Mouse (Mus musculus) right cerebral cortex, postnatal 10 days (tissue): ENCODE measurements around the gene Mettl3.
A peak's percentile ranks its signal among the peaks of the same experiment; 100 is the strongest.

Source experiments
- DNase-seq, 2 experiments: peaks; one replicate each; pipeline ENCODE4 v3.0.0; 2021; ENCODE audit warnings: low spot score in 2 of 2

The Mettl3 gene

GRCm38 (mm10) chr14:52295558-52296264 is 9.2 kb downstream of the Mettl3 start:
- DNase-seq: no peak

GRCm38 (mm10) chr14:52284191-52284590 is 20.7 kb downstream of the Mettl3 start:
- no peak for DNase-seq

GRCm38 (mm10) chr14:52283629-52284028 is 21.3 kb downstream of the Mettl3 start:
- DNase-seq: no peak

GRCm38 (mm10) chr14:52279747-52280120 is 25.2 kb downstream of the Mettl3 start:
- DNase-seq: no peak

GRCm38 (mm10) chr14:52278932-52279746 is 25.8 kb downstream of the Mettl3 start, which contains the start of the genes Tox4 and Rab2b:
Gene Tox4 (plus strand): TSS chr14:52279146.
Gene Rab2b (minus strand): TSS chr14:52279545.
- peak; percentile 99 for DNase-seq

- no peak for DNase-seq
These were observed 27.7 kb downstream of the Mettl3 start for GRCm38 (mm10) chr14:52277210-52277609.

GRCm38 (mm10) chr14:52272781-52273180 is 32.1 kb downstream of the Mettl3 start:
- DNase-seq: no peak

- peak; percentile 98 to 99 for DNase-seq
These were observed 47.3 kb downstream of the Mettl3 start, which contains the start of gene Chd8 for GRCm38 (mm10) chr14:52257484-52258213. Gene Chd8 (minus strand): TSS chr14:52257780.

GRCm38 (mm10) chr14:52256311-52257175 is 48.4 kb downstream of the Mettl3 start:
- DNase-seq: peak; percentile 30 to 34

- DNase-seq: no peak
These were observed 58.8 kb downstream of the Mettl3 start for GRCm38 (mm10) chr14:52246129-52246528.
